Mouse (Mus musculus) kidney, postnatal 0 days (tissue): ENCODE results near the gene Uggt2. TPM values are rescaled to one million over a fixed set of nuclear protein-coding genes. Genes with fewer than 3 reads are reported as not detected.

Experiments used
- ATAC-seq: fragments of 200-750 bp; cut with Nextera tagmentation; replicated peaks from 2 replicates; pipeline ENCODE4 v1.8.0; 2017; ENCODE audit warnings: low read depth, moderate number of reproducible peaks, moderate TSS enrichment, moderate library complexity; ENCODE audit not compliant: low FRiP score
- DNase-seq: peaks from one replicate; pipeline ENCODE4 v3.0.0-alpha.2; 2016; ENCODE audit warnings: low spot score
- H3K27ac ChIP-seq: fragments of 300-500 bp; sonication (generic); 2 replicates; pipeline ENCODE4 v1.5.1; 2014; ENCODE audit warnings: mild to moderate bottlenecking
- H3K27me3 ChIP-seq: fragments of 300-500 bp; sonication (generic); 2 replicates; pipeline ENCODE4 v1.6.1; 2014; ENCODE audit warnings: low read length, mixed read lengths; ENCODE audit not compliant: insufficient read depth
- H3K36me3 ChIP-seq: fragments of 300-500 bp; sonication (generic); 2 replicates; pipeline ENCODE4 v1.6.1; 2014; ENCODE audit warnings: low read length, mixed read lengths; ENCODE audit not compliant: insufficient read depth
- H3K4me1 ChIP-seq: fragments of 300-500 bp; sonication (generic); replicated peaks from 2 replicates; pipeline ENCODE4 v1.6.1; 2014; ENCODE audit warnings: antibody characterized with exemption, low read length, mixed read lengths; ENCODE audit not compliant: insufficient read depth
- H3K4me2 ChIP-seq: fragments of 300-500 bp; sonication (generic); 2 replicates; pipeline ENCODE4 v1.6.1; 2014; ENCODE audit warnings: mild to moderate bottlenecking, low read length, moderate library complexity, mixed read lengths
- H3K4me3 ChIP-seq: fragments of 300-500 bp; sonication (generic); replicated peaks from 2 replicates; pipeline ENCODE4 v1.5.1; 2014; ENCODE audit warnings: low read depth, low read length
- H3K9ac ChIP-seq: fragments of 300-500 bp; sonication (generic); 2 replicates; pipeline ENCODE4 v1.6.1; 2014; ENCODE audit warnings: low read depth, low read length
- H3K9me3 ChIP-seq: fragments of 300-500 bp; sonication (generic); replicated peaks from 2 replicates; pipeline ENCODE4 v1.6.1; 2016; ENCODE audit warnings: low read length, inconsistent platforms, mixed read lengths
- CTCF ChIP-seq: IDR thresholded peaks from 2 replicates; pipeline ENCODE4 v1.5.1; 2016; ENCODE audit warnings: antibody characterized with exemption, low read depth, mild to moderate bottlenecking, moderate library complexity
- WGBS: fragments of 180-500 bp; shearing (Covaris S2); extraction: QIAGEN DNeasy Blood & Tissue Kit; methylation state at CpG from one replicate; pipeline ENCODE4 v1.1.7; 2014; 5-methylcytosine and 5-hydroxymethylcytosine counted together
- polyA plus RNA-seq: library from polyadenylated mRNA; unstranded; fragments of >200 nt; fragmentation: Nextera tagmentation; extraction: Ambion mirVana; gene quantifications from 2 replicates; pipeline ENCODE4 v1.2.1, GENCODE M21; 2015

Uggt2 gene
- polyA plus RNA-seq, 1 experiment from 2014 or later = 9.2 TPM

DNA sequence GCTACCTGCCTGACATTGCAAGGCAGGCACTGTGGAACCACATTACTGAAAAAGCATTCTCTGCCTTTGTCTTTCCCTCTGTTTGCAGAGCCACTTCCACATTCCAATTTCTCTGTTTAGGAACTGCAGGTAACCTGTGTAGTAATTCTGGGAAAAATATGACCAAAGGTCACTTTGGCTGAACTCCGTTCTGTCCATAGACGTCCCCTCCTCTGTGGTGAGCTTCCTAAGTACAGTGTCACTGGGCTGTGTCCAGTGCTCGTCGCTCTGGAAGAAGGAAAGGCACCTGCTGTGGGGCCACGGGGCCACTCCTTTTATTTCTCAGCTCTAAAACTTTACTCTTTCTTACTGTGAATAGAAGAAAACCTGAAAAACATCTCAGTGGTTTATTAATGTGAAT, 118.9 kb downstream of the Uggt2 start:
- Histone ChIP-seq H3K27me3 (no peaks in the 10 kb centered on the region), H3K9me3 (no peaks in the 10 kb centered on the region), H3K36me3 (peaks cover 41% of the 10 kb centered on the region), H3K4me2 (no peak overlapping the region), H3K4me3 (no peak overlapping the region), H3K9ac (no peak overlapping the region), H3K27ac (no peak overlapping the region), H3K4me1 (no peaks in the 10 kb centered on the region)
- WGBS = 60% methylated on average over 5 of the region's 5 CpGs
- DNase-seq (no peak), ATAC-seq (0 out of 2 replicates have a peak, but pooled peaks have one; percentile 47)
- TF ChIP-seq CTCF = no peak

DNA sequence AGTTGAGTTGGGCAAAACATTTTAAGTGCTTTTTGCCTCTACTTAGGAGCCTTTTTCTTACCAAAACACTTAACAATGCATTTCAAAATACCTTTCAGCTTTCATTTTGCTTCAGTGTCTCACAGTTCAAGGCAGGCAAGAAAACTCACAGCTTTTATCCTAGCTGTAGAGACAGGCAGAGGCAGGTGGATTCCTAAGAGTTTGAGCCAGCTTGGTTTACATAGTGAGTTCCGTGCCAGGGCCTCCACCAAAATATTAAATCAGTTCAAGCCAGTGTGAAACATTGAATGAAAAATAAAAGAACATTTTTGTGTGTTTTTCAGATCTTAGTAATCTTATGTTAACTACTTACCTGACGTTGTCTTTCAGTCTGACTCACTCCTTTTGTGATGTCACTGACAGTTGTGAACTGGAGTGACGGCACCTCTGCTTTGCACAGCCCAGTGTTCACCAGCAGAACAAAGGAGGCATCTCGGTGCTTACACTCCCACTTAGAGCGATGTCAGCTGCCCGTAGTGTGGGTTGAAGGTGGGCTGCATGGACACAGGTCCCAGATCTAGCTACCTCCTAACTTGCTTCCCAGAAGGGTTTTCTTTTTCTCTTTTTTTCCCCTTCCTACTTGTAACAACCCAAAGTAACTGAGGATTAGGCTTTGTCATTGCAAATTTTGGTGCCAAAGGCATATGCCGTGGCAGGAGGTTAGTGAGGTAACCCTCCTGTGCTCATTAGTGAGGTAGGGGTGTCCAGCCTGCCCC, 119.5 kb downstream of the Uggt2 start:
- Histone ChIP-seq H3K27me3 (no peaks in the 10 kb centered on the region), H3K4me2 (no peak overlapping the region), H3K27ac (no peak overlapping the region), H3K36me3 (peaks cover 45% of the 10 kb centered on the region), H3K4me1 (no peaks in the 10 kb centered on the region), H3K4me3 (no peak overlapping the region), H3K9ac (no peak overlapping the region), H3K9me3 (no peaks in the 10 kb centered on the region)
- no peak for TF ChIP-seq CTCF
- DNase-seq (no peak), ATAC-seq (no peak)
- WGBS = 74% methylated on average over 7 of the region's 7 CpGs

DNA sequence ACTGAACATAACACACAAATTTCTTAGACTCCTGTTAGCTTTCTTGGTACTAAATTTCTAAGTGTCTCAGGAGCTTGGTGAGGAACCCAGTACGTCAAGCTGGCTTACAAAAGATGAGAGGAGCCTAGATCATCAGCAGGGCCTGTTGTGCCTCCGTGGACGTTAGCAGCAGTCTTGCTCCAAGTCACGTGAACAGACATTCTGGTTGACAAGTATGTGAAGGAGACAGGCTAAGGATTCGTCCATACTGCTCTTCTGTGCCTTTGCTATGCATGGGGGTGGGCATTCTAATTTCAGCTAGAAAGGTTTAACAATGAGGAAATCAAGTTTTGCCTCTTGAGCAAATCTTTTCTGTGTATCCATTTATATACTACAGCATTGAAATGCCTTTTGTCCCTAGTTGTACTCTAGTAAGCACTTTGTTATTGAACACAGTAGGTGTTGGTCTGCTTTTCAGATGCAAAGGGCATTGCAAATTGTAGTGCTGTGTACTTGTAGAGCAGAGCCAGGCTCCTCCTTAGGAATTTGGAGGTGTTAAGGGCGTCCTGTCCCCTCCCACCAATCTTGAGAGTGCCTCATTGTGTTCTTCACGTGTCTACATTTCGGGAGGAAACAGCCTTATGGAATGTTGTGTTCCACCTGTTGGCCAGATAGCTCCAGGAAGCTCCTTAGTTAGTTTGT, 122.0 kb downstream of the Uggt2 start:
- DNase-seq (no peak), ATAC-seq (no peak)
- peaks cover 44% of the 10 kb centered on the region for H3K36me3 ChIP-seq
- H3K4me2 ChIP-seq = no peak overlapping the region
- H3K4me3 ChIP-seq = no peak overlapping the region
- 69% methylated on average over 8 of the region's 8 CpGs for WGBS
- H3K4me1 ChIP-seq = no peaks in the 10 kb centered on the region
- H3K9ac ChIP-seq = no peak overlapping the region
- no peak overlapping the region for H3K27ac ChIP-seq
- TF ChIP-seq CTCF = no peak
- no peaks in the 10 kb centered on the region for H3K9me3 ChIP-seq
- no peaks in the 10 kb centered on the region for H3K27me3 ChIP-seq

- Histone ChIP-seq H3K9me3 (no peaks in the 10 kb centered on the region), H3K4me2 (no peak overlapping the region), H3K4me3 (no peak overlapping the region), H3K27me3 (no peaks in the 10 kb centered on the region), H3K9ac (no peak overlapping the region), H3K4me1 (no peaks in the 10 kb centered on the region), H3K36me3 (peaks cover 58% of the 10 kb centered on the region), H3K27ac (no peak overlapping the region)
- no peak for ATAC-seq
- DNase-seq = no peak
- WGBS = 89% methylated on average over 6 of the region's 6 CpGs
- TF ChIP-seq CTCF = no peak
Measured at GRCm38 (mm10) chr14:118972268-118972667, 127.0 kb downstream of the Uggt2 start.

GRCm38 (mm10) chr14:118967646-118968045, 131.6 kb downstream of the Uggt2 start:
- TF ChIP-seq CTCF = no peak
- Histone ChIP-seq H3K9ac (no peak overlapping the region), H3K4me1 (no peaks in the 10 kb centered on the region), H3K36me3 (peaks cover 39% of the 10 kb centered on the region; the same call in 1 of the 2 replicates), H3K27me3 (no peaks in the 10 kb centered on the region), H3K9me3 (no peaks in the 10 kb centered on the region), H3K27ac (no peak overlapping the region), H3K4me3 (no peak overlapping the region), H3K4me2 (no peak overlapping the region)
- WGBS = 87% methylated on average over 7 of the region's 7 CpGs
- ATAC-seq (no peak), DNase-seq (no peak)

DNA sequence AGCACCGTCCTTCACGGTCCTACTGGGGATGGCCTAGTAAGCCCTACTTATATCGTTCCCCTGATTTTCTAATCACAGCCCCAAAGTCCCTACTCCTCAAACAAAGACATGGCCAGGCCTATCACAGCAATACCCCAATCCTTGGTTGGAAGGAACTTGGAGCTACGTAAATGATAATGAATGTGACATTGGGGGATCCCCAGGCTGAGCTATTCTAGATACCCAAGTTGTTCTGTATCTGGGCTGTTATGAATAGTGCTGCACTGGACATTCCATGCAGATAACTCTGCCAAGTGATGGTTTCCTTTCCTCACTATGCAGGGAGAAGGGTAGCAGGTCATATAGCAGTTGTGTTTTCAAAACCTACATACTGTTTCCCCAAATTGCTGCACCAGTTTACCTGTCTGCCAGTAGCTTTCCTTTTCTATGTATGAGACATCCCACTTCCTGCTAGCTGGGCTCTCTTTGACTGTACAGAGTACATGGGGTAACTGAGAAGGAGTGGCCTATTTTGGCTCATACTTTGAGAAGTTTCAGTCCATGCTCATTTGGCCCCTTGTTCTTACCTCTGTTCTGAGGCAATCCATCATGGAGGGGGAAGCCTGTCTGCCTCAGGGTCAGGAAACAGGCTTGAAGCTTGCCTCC, 133.8 kb downstream of the Uggt2 start:
- H3K4me3 ChIP-seq = no peak overlapping the region
- WGBS = 96% methylated on average over 4 of the region's 4 CpGs
- peaks cover 41% of the 10 kb centered on the region for H3K36me3 ChIP-seq
- no peak for DNase-seq
- no peaks in the 10 kb centered on the region for H3K9me3 ChIP-seq
- H3K27me3 ChIP-seq = no peaks in the 10 kb centered on the region
- no peak overlapping the region for H3K4me2 ChIP-seq
- no peak for TF ChIP-seq CTCF
- H3K9ac ChIP-seq = no peak overlapping the region
- no peaks in the 10 kb centered on the region for H3K4me1 ChIP-seq
- no peak overlapping the region for H3K27ac ChIP-seq
- no peak for ATAC-seq
